Comparison of ENCODE assay signal across 20 mouse cellular contexts in the genomic region with DNA sequence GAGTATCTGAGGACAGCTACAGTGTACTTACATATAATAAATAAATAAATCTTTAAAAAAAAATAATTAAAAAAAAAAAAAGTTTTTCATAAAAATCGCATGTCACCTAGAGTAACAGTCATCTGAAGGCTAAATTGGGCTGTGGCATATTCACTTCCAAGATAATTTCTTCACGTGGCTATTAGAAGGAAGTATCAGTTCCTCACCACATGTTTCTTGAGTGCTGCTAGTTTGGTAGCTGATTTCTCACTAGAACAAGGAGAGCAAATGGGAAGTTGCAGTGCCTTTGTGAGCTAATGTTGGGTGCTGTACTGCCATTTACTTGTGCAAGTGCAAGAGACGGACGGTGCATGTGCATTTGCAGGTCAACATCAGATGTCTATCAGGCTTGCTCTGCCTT. TPM values are rescaled to one million over a fixed set of nuclear protein-coding genes. Genes with fewer than 3 reads are reported as not detected.
DNase-seq lines count a peak whose midpoint lies in the region; ATAC-seq and TF ChIP-seq lines count a peak whose summit lies in the region.
"Had no signal": no experiment of that assay in that cellular context is flagged by ENCODE, and none has a peak within 500 bp of the region (broad histone marks: within the 10 kb centered on the region; RNA-seq: fewer than 3 reads in every experiment).

No protein-coding gene starts in this region.

- TF ChIP-seq POLR2A in lung, adult 2 months (IDR thresholded peaks at IDR 0.05; ENCODE audit: borderline replicate concordance, extremely low read depth, low read depth, low read length) = no peak

- ATAC-seq in granulocyte monocyte progenitor cell, adult 5-6 weeks (replicated peaks; ENCODE audit: poor library complexity, severe bottlenecking) = peak; percentile 100
- ATAC-seq in hindbrain, embryonic 13.5 days (ENCODE audit: low FRiP score) = no peak
- ATAC-seq: forebrain, postnatal 0 days; intestine, embryonic 16.5 days had no signal

- no peaks in the 10 kb centered on the region for H3K4me1 ChIP-seq in lung, adult 2 months (ENCODE audit: control insufficient read depth, insufficient read depth, low read length)
- H3K4me1 ChIP-seq in embryonic facial prominence, embryonic 10.5 days = no peaks in the 10 kb centered on the region
- H3K4me1 ChIP-seq in hindbrain, embryonic 13.5 days (replicated peaks) = no peaks in the 10 kb centered on the region
- H3K4me1 ChIP-seq: embryonic facial prominence, embryonic 13.5 days; heart, embryonic 10.5 days; limb, embryonic 12.5 days; midbrain, embryonic 12.5 days had no signal

- H3K79me2 ChIP-seq in macrophage (ENCODE audit: inconsistent target) = peaks cover 95% of the 10 kb centered on the region

- H3K4me2 ChIP-seq in hindbrain, embryonic 13.5 days = no peak overlapping the region
- H3K4me2 ChIP-seq: embryonic facial prominence, embryonic 13.5 days; hindbrain, embryonic 15.5 days; limb, embryonic 12.5 days; midbrain, embryonic 12.5 days had no signal

- no peak overlapping the region for H3K4me3 ChIP-seq in lung, adult 2 months (replicated peaks; ENCODE audit: extremely low read depth, low read depth, low read length)
- no peak overlapping the region for H3K4me3 ChIP-seq in macrophage (ENCODE audit: inconsistent target)
- H3K4me3 ChIP-seq in embryonic facial prominence, embryonic 10.5 days = no peak overlapping the region
- no peak overlapping the region for H3K4me3 ChIP-seq in hindbrain, embryonic 13.5 days
- H3K4me3 ChIP-seq: embryonic facial prominence, embryonic 13.5 days; heart, embryonic 10.5 days; hindbrain, embryonic 15.5 days; limb, embryonic 12.5 days; midbrain, embryonic 12.5 days had no signal

- 72% methylated on average over 4 of the region's 4 CpGs for WGBS in lung, adult 2 months
- WGBS in macrophage (ENCODE audit: missing documents) = 7% methylated on average over 4 of the region's 4 CpGs
- 91% methylated on average over 4 of the region's 4 CpGs for WGBS in embryonic facial prominence, embryonic 10.5 days
- 94% methylated on average over 4 of the region's 4 CpGs for WGBS in hindbrain, embryonic 13.5 days

- H3K9me3 ChIP-seq in embryonic facial prominence, embryonic 10.5 days = no peaks in the 10 kb centered on the region
- no peaks in the 10 kb centered on the region for H3K9me3 ChIP-seq in hindbrain, embryonic 13.5 days
- H3K9me3 ChIP-seq: embryonic facial prominence, embryonic 13.5 days; heart, embryonic 10.5 days; hindbrain, embryonic 15.5 days; limb, embryonic 12.5 days; midbrain, embryonic 12.5 days had no signal

- H3K36me3 ChIP-seq in macrophage (ENCODE audit: inconsistent target) = peaks cover 7% of the 10 kb centered on the region; the same call in 1 of the 2 replicates
- H3K36me3 ChIP-seq in embryonic facial prominence, embryonic 10.5 days (replicated peaks) = peaks cover 51% of the 10 kb centered on the region
- H3K36me3 ChIP-seq in hindbrain, embryonic 13.5 days = peaks cover 14% of the 10 kb centered on the region

- DNase-seq in lung, postnatal 25 days (ENCODE audit: low spot score) = peak; percentile 9
- no peak for DNase-seq in lung, adult 2 months
- peak; percentile 11 for DNase-seq in skeletal muscle tissue, adult 2 months (ENCODE audit: low read depth, low spot score)
- no peak for DNase-seq in neural tube, embryonic 10.5 days (ENCODE audit: extremely low spot score, low spot score)
- no peak for DNase-seq in embryonic facial prominence, embryonic 10.5 days (ENCODE audit: low spot score)
- DNase-seq: cerebellum, adult 2 months; forebrain, postnatal 0 days; heart, postnatal 14 days; thymus, postnatal 14 days had no signal

- H3K9ac ChIP-seq in hindbrain, embryonic 13.5 days = no peak overlapping the region
- H3K9ac ChIP-seq: embryonic facial prominence, embryonic 13.5 days; forebrain, postnatal 0 days; hindbrain, embryonic 15.5 days; midbrain, embryonic 12.5 days had no signal

- H3K27ac ChIP-seq in macrophage = peak overlapping the region; percentile 56
- no peak overlapping the region for H3K27ac ChIP-seq in embryonic facial prominence, embryonic 10.5 days (replicated peaks)
- H3K27ac ChIP-seq in hindbrain, embryonic 13.5 days = no peak overlapping the region
- H3K27ac ChIP-seq: embryonic facial prominence, embryonic 13.5 days; heart, embryonic 10.5 days; hindbrain, embryonic 15.5 days; kidney, postnatal 0 days; limb, embryonic 12.5 days; midbrain, embryonic 12.5 days; stomach, postnatal 0 days had no signal

- no peak for TF ChIP-seq CTCF in lung, adult 2 months (IDR thresholded peaks at IDR 0.05; ENCODE audit: insufficient read depth, low read length)

- no peaks in the 10 kb centered on the region for H3K27me3 ChIP-seq in embryonic facial prominence, embryonic 10.5 days (replicated peaks; ENCODE audit: low read depth, poor library complexity, severe bottlenecking)
- no peaks in the 10 kb centered on the region for H3K27me3 ChIP-seq in hindbrain, embryonic 13.5 days
- H3K27me3 ChIP-seq: embryonic facial prominence, embryonic 13.5 days; hindbrain, embryonic 15.5 days; limb, embryonic 12.5 days; midbrain, embryonic 12.5 days had no signal

RNA-seq across cellular contexts. Expression of a gene that starts 21.6 kb away (rescaled TPM):
- polyA plus RNA-seq in lung, adult 2 months (2012; rRNA removed) = 10.7 and 14.2 TPM in 2 replicates
- 85.0 and 98.9 TPM in 2 replicates for total RNA-seq in granulocyte monocyte progenitor cell, adult 5-6 weeks (2014; fragmentation: Nextera tagmentation)
- 154 and 157 TPM in 2 replicates for total RNA-seq in granulocyte monocyte progenitor cell, adult 5-6 weeks (2017)
- 1,000 to 10,000 TPM in 5 of 26 experiments, 100 to 1,000 TPM in 21; 163 to 2,320 (median 324) TPM for total RNA-seq in macrophage (2018; cell fraction: chromatin; rRNA removed)
- total RNA-seq in macrophage (2018; cell fraction: cytosol; rRNA removed) = 100 to 1,000 TPM in 5 of 26 experiments, 10 to 100 TPM in 21; 48.6 to 258 (median 67.5) TPM
- total RNA-seq in macrophage (2018; cell fraction: nucleus; rRNA removed) = 100 to 1,000 TPM in 23 of 26 experiments, 10 to 100 TPM in 3; 82.9 to 919 (median 169) TPM
- 52.3 to 148 TPM (median 103 TPM) in 3 replicates for polyA plus RNA-seq in macrophage (2018)
- 115 and 117 TPM in 2 replicates for polyA plus RNA-seq in embryonic facial prominence, embryonic 10.5 days (2016; fragmentation: Nextera tagmentation; extraction: Ambion mirVana)
- 98.4 and 98.6 TPM in 2 replicates for polyA plus RNA-seq in hindbrain, embryonic 13.5 days (2015; fragmentation: Nextera tagmentation; extraction: Ambion mirVana)

Comparison
In these comparisons a context has a peak if more than half of its experiments do, and no peak if none do; other contexts are left out.
1. DNase-seq: peak in lung, postnatal 25 days (single experiment) and skeletal muscle tissue, adult 2 months (single experiment); none in lung, adult 2 months (single experiment), neural tube, embryonic 10.5 days (single experiment) and embryonic facial prominence, embryonic 10.5 days (single experiment).